In genomic region chr12:99186239-99186638, GRCm38 (mm10) we compare ENCODE assay signal across 28 mouse cellular contexts.
DNase-seq lines count a peak whose midpoint lies in the region; ATAC-seq lines count a peak whose summit lies in the region.
"Had no signal": no experiment of that assay in that cellular context is flagged by ENCODE, and none has a peak within 500 bp of the region (broad histone marks: within the 10 kb centered on the region; RNA-seq: fewer than 3 reads in every experiment).

No protein-coding gene starts in this region.

- no peak overlapping the region for H3K4me2 ChIP-seq in hindbrain, embryonic 15.5 days
- H3K4me2 ChIP-seq in hindbrain, embryonic 11.5 days (replicated peaks; ENCODE audit: low read depth, low read length) = no peak overlapping the region
- H3K4me2 ChIP-seq: embryonic facial prominence, embryonic 13.5 days; liver, embryonic 15.5 days; lung, embryonic 15.5 days; neural tube, embryonic 12.5 days had no signal

- DNase-seq in cerebellum, postnatal 14 days = peak; percentile 62 to 66
- no peak for DNase-seq in cerebellum, postnatal 4 days (ENCODE audit: low spot score in 2 of 2)
- DNase-seq in hindbrain, embryonic 11.5 days (ENCODE audit: low spot score) = no peak
- DNase-seq in retina, postnatal 1 day = peak; percentile 34
- DNase-seq in retina, embryonic 14.5 days (ENCODE audit: low spot score) = no peak
- DNase-seq in heart, adult 8-10 months (ENCODE audit: low spot score) = no peak
- DNase-seq: adrenal gland, postnatal 10 days; cerebellum, adult 9-11 months; embryo, embryonic 11 days; heart, postnatal 4 days; kidney, adult 18-20 months; liver; lung, postnatal 36 days; right cerebral cortex, adult 18-20 months; right cerebral cortex, postnatal 4 days; thymus, adult 18-20 months; thymus, postnatal 36 days had no signal

- ATAC-seq in hindbrain, embryonic 15.5 days (ENCODE audit: low FRiP score, low read depth) = no peak
- no peak for ATAC-seq in hindbrain, embryonic 11.5 days (ENCODE audit: low FRiP score)
- ATAC-seq: inflammation-experienced regulatory T-cells, adult 6 months had no signal

- no peak overlapping the region for H3K9ac ChIP-seq in hindbrain, embryonic 15.5 days
- no peak overlapping the region for H3K9ac ChIP-seq in hindbrain, embryonic 11.5 days (ENCODE audit: low read depth, low read length)
- H3K9ac ChIP-seq: embryonic facial prominence, embryonic 13.5 days; liver, embryonic 15.5 days; lung, embryonic 15.5 days; neural tube, embryonic 12.5 days had no signal

- H3K27ac ChIP-seq in hindbrain, embryonic 15.5 days (replicated peaks) = 0 out of 2 replicates have a peak overlapping the region, but pooled peaks have one; percentile 4
- H3K27ac ChIP-seq in hindbrain, embryonic 11.5 days (ENCODE audit: low read depth, low read length) = no peak overlapping the region
- H3K27ac ChIP-seq: embryonic facial prominence, embryonic 13.5 days; heart, embryonic 10.5 days; kidney, postnatal 0 days; limb, embryonic 10.5 days; liver, embryonic 15.5 days; lung, embryonic 15.5 days; neural tube, embryonic 12.5 days had no signal

- H3K4me3 ChIP-seq in hindbrain, embryonic 15.5 days = no peak overlapping the region
- H3K4me3 ChIP-seq in hindbrain, embryonic 11.5 days (ENCODE audit: low read depth, low read length) = no peak overlapping the region
- H3K4me3 ChIP-seq: embryonic facial prominence, embryonic 13.5 days; erythroblast, embryonic 14.5 days; heart, embryonic 10.5 days; limb, embryonic 10.5 days; liver, embryonic 15.5 days; lung, embryonic 15.5 days; megakaryocyte, embryonic 14.5 days; neural tube, embryonic 12.5 days had no signal

- no peaks in the 10 kb centered on the region for H3K36me3 ChIP-seq in hindbrain, embryonic 15.5 days
- H3K36me3 ChIP-seq in hindbrain, embryonic 11.5 days (ENCODE audit: control insufficient read depth, insufficient read depth, low read length) = no peaks in the 10 kb centered on the region
- H3K36me3 ChIP-seq: heart, embryonic 10.5 days; limb, embryonic 10.5 days; liver, embryonic 15.5 days; lung, embryonic 15.5 days; neural tube, embryonic 12.5 days had no signal

- 26% methylated on average over 4 of the region's 4 CpGs for WGBS in hindbrain, embryonic 15.5 days
- 72% methylated on average over 4 of the region's 4 CpGs for WGBS in hindbrain, embryonic 11.5 days

- H3K9me3 ChIP-seq in hindbrain, embryonic 15.5 days = no peaks in the 10 kb centered on the region
- no peaks in the 10 kb centered on the region for H3K9me3 ChIP-seq in hindbrain, embryonic 11.5 days (ENCODE audit: control insufficient read depth, low read length)
- H3K9me3 ChIP-seq: embryonic facial prominence, embryonic 13.5 days; heart, embryonic 10.5 days; limb, embryonic 10.5 days; liver, embryonic 15.5 days; lung, embryonic 15.5 days; megakaryocyte, embryonic 14.5 days; neural tube, embryonic 12.5 days had no signal

- no peaks in the 10 kb centered on the region for H3K27me3 ChIP-seq in hindbrain, embryonic 15.5 days
- no peaks in the 10 kb centered on the region for H3K27me3 ChIP-seq in hindbrain, embryonic 11.5 days (ENCODE audit: control insufficient read depth, insufficient read depth, low read length)
- H3K27me3 ChIP-seq: embryonic facial prominence, embryonic 13.5 days; liver, embryonic 15.5 days; lung, embryonic 15.5 days; megakaryocyte, embryonic 14.5 days; neural tube, embryonic 12.5 days had no signal

- H3K4me1 ChIP-seq in hindbrain, embryonic 15.5 days (replicated peaks) = peaks cover 11% of the 10 kb centered on the region; the same call in 1 of the 2 replicates
- no peaks in the 10 kb centered on the region for H3K4me1 ChIP-seq in hindbrain, embryonic 11.5 days (replicated peaks; ENCODE audit: control insufficient read depth, insufficient read depth, low read length)
- H3K4me1 ChIP-seq: limb, embryonic 10.5 days; liver, embryonic 15.5 days; lung, embryonic 15.5 days; megakaryocyte, embryonic 14.5 days; neural tube, embryonic 12.5 days had no signal

Comparison
In these comparisons a context has a peak if more than half of its experiments do, and no peak if none do; other contexts are left out.
1. DNase-seq: peak in cerebellum, postnatal 14 days (2 of 2) and retina, postnatal 1 day (single experiment); none in cerebellum, postnatal 4 days (0 of 2), hindbrain, embryonic 11.5 days (single experiment), retina, embryonic 14.5 days (single experiment) and heart, adult 8-10 months (single experiment).